Mouse (Mus musculus): ENCODE data around the gene Zfp97. TPM values are rescaled to one million over a fixed set of nuclear protein-coding genes. Genes with fewer than 3 reads are reported as not detected.

Zfp97 gene
- 37.3 TPM for polyA plus RNA-seq (2014; fragmentation: Illumina TruSeq; extraction: RNeasy Lipid Tissue Mini Kit (QIAGEN cat#74804); ENCODE audit: low read depth, low replicate concordance)

GRCm38 (mm10) chr17:17120830-17121502 lies at the start of gene Zfp97:
Zfp97 (plus strand) TSS chr17:17121415.

Other genes with a start within 250 kb of the Zfp97 start
- gene Zfp960, start 57.3 kb upstream of the Zfp97 start, polyA plus RNA-seq (2014; fragmentation: Illumina TruSeq; extraction: RNeasy Lipid Tissue Mini Kit (QIAGEN cat#74804); ENCODE audit: low read depth, low replicate concordance): 26.3 TPM

Data from adrenal gland, adult 10 weeks (tissue).